Mouse (Mus musculus) liver, postnatal 0 days (tissue): ENCODE results near the gene Lepr.

Source experiments
- CTCF ChIP-seq: sonication (generic); IDR thresholded peaks from 2 replicates; pipeline ENCODE4 v1.5.1; 2016; ENCODE audit warnings: antibody characterized with exemption, low read depth
- EP300 ChIP-seq: IDR thresholded peaks from 2 replicates; pipeline ENCODE4 v1.6.1; 2016; ENCODE audit warnings: antibody characterized with exemption, low read depth, mild to moderate bottlenecking

DNA sequence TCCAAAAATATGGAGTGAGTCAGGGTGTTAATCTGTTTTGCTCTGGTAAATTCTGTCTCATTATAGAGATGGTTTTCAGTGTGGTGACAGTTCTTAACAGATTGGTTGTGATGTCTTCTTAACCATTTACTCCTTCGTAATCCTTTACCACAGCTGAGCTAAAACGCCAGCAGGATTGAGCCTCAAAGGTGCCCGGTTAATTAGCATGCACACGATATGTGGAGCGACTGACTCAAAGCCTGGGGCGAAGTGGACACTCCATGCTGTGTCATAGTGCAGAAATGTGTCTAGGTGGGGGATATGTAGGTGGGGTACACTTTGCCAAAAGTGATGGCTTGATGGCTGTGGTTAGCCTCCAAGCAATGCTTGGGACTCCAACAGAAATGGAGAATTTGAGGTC is 1.4 kb upstream of the Lepr start:
- TF ChIP-seq CTCF: no peak
- TF ChIP-seq EP300: no peak
